Comparison of ENCODE assay signal across 8 mouse cellular contexts in genomic region chr14:121798411-121798799, GRCm38 (mm10). TPM values are rescaled to one million over a fixed set of nuclear protein-coding genes. Genes with fewer than 3 reads are reported as not detected.
A peak's percentile ranks its signal among the peaks of the same experiment; 100 is the strongest.
DNase-seq lines count a peak whose midpoint lies in the region; ATAC-seq and TF ChIP-seq lines count a peak whose summit lies in the region.

No protein-coding gene starts in this region.

- in situ Hi-C loops in ES-E14 (cut with MboI; ENCODE audit: low sequenced_read_pairs in 2 of 2, unreplicated experiment in 2 of 2), result no loop called here

- no peaks in the 10 kb centered on the region for H3K9me3 ChIP-seq in ES-E14 (ENCODE audit: control insufficient read depth, insufficient read depth, low read depth, low read length)
- no peaks in the 10 kb centered on the region for H3K9me3 ChIP-seq in forebrain, embryonic 15.5 days

- H3K36me3 ChIP-seq in ES-E14 (ENCODE audit: control insufficient read depth, insufficient read depth, low read length, poor library complexity, severe bottlenecking), result no peaks in the 10 kb centered on the region
- H3K36me3 ChIP-seq in forebrain, embryonic 15.5 days, result no peaks in the 10 kb centered on the region
- no peaks in the 10 kb centered on the region for H3K36me3 ChIP-seq in thymus, adult 2 months (ENCODE audit: control insufficient read depth, insufficient read depth, low read length)

- H3K4me2 ChIP-seq in forebrain, embryonic 15.5 days (replicated peaks), result peak overlapping the region; percentile 89

- intact Hi-C loops in heart, postnatal 25 days (cut with DNase I), result loop anchor here (5.0 kb wide), 1 partner anchor 101 kb away; no protein-coding TSS in a partner anchor

- H3K4me3 ChIP-seq in ES-E14 (ENCODE audit: insufficient read depth in 1 of 2, low read depth in 1 of 2, low read length in 2 of 2, poor library complexity in 1 of 2, severe bottlenecking in 1 of 2), result peak overlapping the region; percentile 80 to 93
- H3K4me3 ChIP-seq in forebrain, embryonic 15.5 days, result peak overlapping the region; percentile 57
- peak overlapping the region; percentile 59 for H3K4me3 ChIP-seq in lung, adult 2 months (replicated peaks; ENCODE audit: extremely low read depth, low read depth, low read length)
- peak overlapping the region; percentile 93 for H3K4me3 ChIP-seq in olfactory bulb, adult 2 months (ENCODE audit: insufficient read depth, low read depth, low read length)
- H3K4me3 ChIP-seq in thymus, adult 2 months (ENCODE audit: control insufficient read depth, insufficient read depth, low read length), result peak overlapping the region; percentile 67

- TF ChIP-seq POLR2A in lung, adult 2 months (IDR thresholded peaks at IDR 0.05; ENCODE audit: borderline replicate concordance, extremely low read depth, low read depth, low read length), result peak; percentile 92; the same call in 1 of the 2 replicates
- TF ChIP-seq POLR2A in olfactory bulb, adult 2 months (IDR thresholded peaks at IDR 0.05; ENCODE audit: insufficient read depth, low read depth, low read length), result peak; percentile 85
- peak; percentile 64; the same call in 1 of the 2 replicates for TF ChIP-seq POLR2A in thymus, adult 2 months (IDR thresholded peaks at IDR 0.05; ENCODE audit: control insufficient read depth, extremely low read depth, insufficient read depth, low read length, poor library complexity)

- 0% methylated on average over 22 of the region's 22 CpGs for WGBS in forebrain, embryonic 15.5 days
- under 1% methylated on average over 22 of the region's 22 CpGs for WGBS in lung, adult 2 months
- under 1% methylated on average over 22 of the region's 22 CpGs for WGBS in olfactory bulb, adult 2 months
- 2% methylated on average over 22 of the region's 22 CpGs for WGBS in thymus, adult 2 months

- peak overlapping the region; percentile 83 for H3K9ac ChIP-seq in ES-E14 (ENCODE audit: insufficient read depth, low read depth, low read length, poor library complexity, severe bottlenecking)
- H3K9ac ChIP-seq in forebrain, embryonic 15.5 days (replicated peaks), result peak overlapping the region; percentile 56

- H3K27me3 ChIP-seq in forebrain, embryonic 15.5 days, result peaks cover 14% of the 10 kb centered on the region
- no peaks in the 10 kb centered on the region for H3K27me3 ChIP-seq in thymus, adult 2 months (ENCODE audit: control insufficient read depth, insufficient read depth, low read length)

- DNase-seq in ES-E14 (ENCODE audit: low read depth, low spot score), result peak; percentile 93
- peak; percentile 98 for DNase-seq in cerebellum, adult 11-12 months
- DNase-seq in heart, postnatal 25 days (ENCODE audit: low spot score), result peak; percentile 86
- DNase-seq in layer of hippocampus, adult 18-20 months (ENCODE audit: low spot score in 2 of 2), result peak; percentile 89 to 96
- peak; percentile 91 for DNase-seq in lung, adult 2 months
- DNase-seq in thymus, adult 2 months, result peak; percentile 87

- H3K4me1 ChIP-seq in ES-E14 (ENCODE audit: control insufficient read depth in 2 of 2, insufficient read depth in 2 of 2, low read length in 2 of 2, poor library complexity in 1 of 2), result 0 out of 4 replicates have a peak, but pooled peaks cover 3 to 4% of the 10 kb centered on the region in 2 experiments
- H3K4me1 ChIP-seq in forebrain, embryonic 15.5 days, result peaks cover 12% of the 10 kb centered on the region
- H3K4me1 ChIP-seq in lung, adult 2 months (ENCODE audit: control insufficient read depth, insufficient read depth, low read length), result peaks cover 6% of the 10 kb centered on the region
- H3K4me1 ChIP-seq in olfactory bulb, adult 2 months (ENCODE audit: control insufficient read depth, insufficient read depth, low read length), result peaks cover 9% of the 10 kb centered on the region
- H3K4me1 ChIP-seq in thymus, adult 2 months (replicated peaks; ENCODE audit: control insufficient read depth, insufficient read depth, low read length), result peaks cover 14% of the 10 kb centered on the region

- H3K27ac ChIP-seq in ES-E14 (ENCODE audit: insufficient read depth, low read depth, low read length, poor library complexity, severe bottlenecking), result peak overlapping the region; percentile 33
- peak overlapping the region; percentile 78 for H3K27ac ChIP-seq in forebrain, embryonic 15.5 days (replicated peaks)
- H3K27ac ChIP-seq in olfactory bulb, adult 2 months (ENCODE audit: insufficient read depth, low read depth, low read length), result peak overlapping the region; percentile 93
- peak overlapping the region; percentile 6; the same call in 1 of the 2 replicates for H3K27ac ChIP-seq in thymus, adult 2 months (ENCODE audit: control insufficient read depth, insufficient read depth, low read length)

- peak; percentile 96 for ATAC-seq in forebrain, embryonic 15.5 days (replicated peaks)

- TF ChIP-seq CTCF in lung, adult 2 months (IDR thresholded peaks at IDR 0.05; ENCODE audit: insufficient read depth, low read length), result no peak
- TF ChIP-seq CTCF in olfactory bulb, adult 2 months (IDR thresholded peaks at IDR 0.05; ENCODE audit: insufficient read depth, low read depth, low read length), result no peak
- TF ChIP-seq CTCF in thymus, adult 2 months (IDR thresholded peaks at IDR 0.05; ENCODE audit: borderline replicate concordance, control insufficient read depth, extremely low read depth, insufficient read depth, low read length, poor library complexity), result 0 out of 2 replicates have a peak, but pooled peaks have one; percentile 39

TF ChIP-seq in ES-E14, 5 proteins besides CTCF, POLR2A, EP300 and RAD21:
- peak; percentile 30; the same call in 1 of the 2 replicates for TF ChIP-seq MAFK (IDR thresholded peaks at IDR 0.05; ENCODE audit: insufficient read depth, low read depth, low read length)
- TF ChIP-seq HCFC1 (IDR thresholded peaks at IDR 0.05; ENCODE audit: borderline replicate concordance, insufficient read depth, low read length), result no peak

RNA-seq across cellular contexts. Expression of gene Dock9, which starts 0.8 kb away (rescaled TPM):
- 8.3 and 12.9 TPM in 2 replicates for total RNA-seq in ES-E14 (2012; rRNA removed)
- 10.6 and 11.1 TPM in 2 replicates for polyA plus RNA-seq in forebrain, embryonic 15.5 days (2015; fragmentation: Nextera tagmentation; extraction: Ambion mirVana)
- total RNA-seq in heart, postnatal 25 days (2021), result 10 to 100 TPM; 28.7 to 34.2 TPM
- 100 to 1,000 TPM; 187 to 197 TPM for total RNA-seq in layer of hippocampus, adult 18-20 months (2021)
- 62.3 and 73.3 TPM in 2 replicates for polyA plus RNA-seq in lung, adult 2 months (2012; rRNA removed)
- 265 TPM in 1 of 2 replicates, not detected in the other for polyA plus RNA-seq in olfactory bulb, adult 2 months (2012; ENCODE audit: insufficient read depth, insufficient read length, low replicate concordance, missing spikeins)
- polyA plus RNA-seq in thymus, adult 2 months (2012; rRNA removed), result 12.9 and 13.2 TPM in 2 replicates

Comparison
In these comparisons a context has a peak if more than half of its experiments do, and no peak if none do; other contexts are left out.
1. Peak in every context shown above with its lines: DNase-seq, ATAC-seq, H3K4me3 ChIP-seq and H3K27ac ChIP-seq.
2. H3K27ac ChIP-seq: peak in every context shown above with its lines; median percentile 93 in olfactory bulb, adult 2 months; 78 in forebrain, embryonic 15.5 days; 33 in ES-E14; 6 in thymus, adult 2 months.